Mouse (Mus musculus): Measurements from ENCODE around the gene Olfr1436. TPM values are rescaled to one million over a fixed set of nuclear protein-coding genes. Genes with fewer than 3 reads are reported as not detected.
"Not testable (repeated sequence)": the region's sequence is repeated elsewhere in the genome, so short reads cannot be mapped to it uniquely, and the experiment has no call there.

The Olfr1436 gene
- not detected in 2 replicates for total RNA-seq (2014; rRNA removed)
- polyA plus RNA-seq (2012; rRNA removed), result not detected in 2 replicates

DNA sequence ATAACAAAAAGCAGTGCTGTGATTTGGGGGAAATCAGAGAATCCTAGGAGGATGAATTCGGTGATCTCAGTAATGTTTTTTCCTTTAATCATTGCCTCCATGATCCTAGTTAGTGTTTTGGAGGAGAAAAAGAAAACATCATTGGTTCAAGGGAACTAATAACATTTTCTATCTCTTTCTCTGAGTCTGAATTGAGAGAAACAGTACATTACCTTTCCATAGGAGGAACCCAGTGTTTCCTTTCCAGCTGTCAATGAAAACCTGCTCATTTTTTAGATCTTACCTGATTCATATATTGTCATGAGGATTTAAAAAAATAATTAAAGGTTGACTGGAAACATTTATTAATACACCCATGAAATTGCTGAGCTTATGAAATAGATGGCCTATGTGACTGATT, at the start of gene Olfr1436:
Gene Olfr1436 (minus strand): TSS at position 101 of the 400 bp plus-strand sequence.
- DNase-seq (ENCODE audit: extremely low read depth, low read depth, low spot score); H3K79me2 ChIP-seq (ENCODE audit: control insufficient read depth, insufficient read depth, low read length); H3K27me3 ChIP-seq (ENCODE audit: control insufficient read depth, insufficient read depth, low read length); H3K36me3 ChIP-seq (ENCODE audit: control insufficient read depth, insufficient read depth, low read length); H3K9ac ChIP-seq (ENCODE audit: low read depth, low read length); H3K27ac ChIP-seq (replicated peaks; ENCODE audit: insufficient read depth, low read depth, low read length); H3K4me1 ChIP-seq (ENCODE audit: control insufficient read depth, insufficient read depth, low read length); H3K4me3 ChIP-seq (ENCODE audit: insufficient read depth, low read depth, low read length): not testable (repeated sequence)
- 76% methylated on average over 1 of the region's 1 CpGs for whole genome bisulfite sequencing

GRCm38 (mm10) chr19:12335810-12336209, 36.9 kb upstream of the Olfr1436 start, which contains the start of gene Olfr1438-ps1:
Gene Olfr1438-ps1, minus strand, starts transcription at chr19:12335910.
- Histone ChIP-seq H3K9ac (ENCODE audit: low read depth, low read length) (no peak within 1 kb of the TSS), H3K27ac (replicated peaks; ENCODE audit: insufficient read depth, low read depth, low read length) (no peak within 1 kb of the TSS), H3K4me3 (ENCODE audit: insufficient read depth, low read depth, low read length) (no peak within 1 kb of the TSS), H3K36me3 (ENCODE audit: control insufficient read depth, insufficient read depth, low read length) (no peaks in the 10 kb centered on the region), H3K4me1 (ENCODE audit: control insufficient read depth, insufficient read depth, low read length) (no peaks in the 10 kb centered on the region), H3K79me2 (ENCODE audit: control insufficient read depth, insufficient read depth, low read length) (no peaks in the 10 kb centered on the region), H3K27me3 (ENCODE audit: control insufficient read depth, insufficient read depth, low read length) (no peaks in the 10 kb centered on the region)
- no peak for DNase-seq (ENCODE audit: extremely low read depth, low read depth, low spot score)
- 80% methylated on average over 3 of the region's 3 CpGs for WGBS
- no peak for TF ChIP-seq CTCF (IDR thresholded peaks at IDR 0.05; ENCODE audit: low read depth, low read length)
- TF ChIP-seq POLR2A (IDR thresholded peaks at IDR 0.05; ENCODE audit: extremely low read depth, insufficient read depth, low read length), result no peak

- Histone ChIP-seq H3K27ac (replicated peaks; ENCODE audit: insufficient read depth, low read depth, low read length) (no peak within 1 kb of the TSS), H3K4me1 (ENCODE audit: control insufficient read depth, insufficient read depth, low read length) (no peaks in the 10 kb centered on the region), H3K27me3 (ENCODE audit: control insufficient read depth, insufficient read depth, low read length) (no peaks in the 10 kb centered on the region), H3K4me3 (ENCODE audit: insufficient read depth, low read depth, low read length) (no peak within 1 kb of the TSS), H3K36me3 (ENCODE audit: control insufficient read depth, insufficient read depth, low read length) (no peaks in the 10 kb centered on the region), H3K79me2 (ENCODE audit: control insufficient read depth, insufficient read depth, low read length) (no peaks in the 10 kb centered on the region), H3K9ac (ENCODE audit: low read depth, low read length) (no peak within 1 kb of the TSS)
- WGBS, result 83% methylated on average over 2 of the region's 2 CpGs
- no peak for DNase-seq (ENCODE audit: extremely low read depth, low read depth, low spot score)
- TF ChIP-seq POLR2A (IDR thresholded peaks at IDR 0.05; ENCODE audit: extremely low read depth, insufficient read depth, low read length) (no peak), CTCF (IDR thresholded peaks at IDR 0.05; ENCODE audit: low read depth, low read length) (no peak)
These were observed 26.1 kb upstream of the Olfr1436 start, which contains the start of gene Olfr1437 for GRCm38 (mm10) chr19:12325001-12325400. Gene Olfr1437, minus strand, starts transcription at chr19:12325101.

DNA sequence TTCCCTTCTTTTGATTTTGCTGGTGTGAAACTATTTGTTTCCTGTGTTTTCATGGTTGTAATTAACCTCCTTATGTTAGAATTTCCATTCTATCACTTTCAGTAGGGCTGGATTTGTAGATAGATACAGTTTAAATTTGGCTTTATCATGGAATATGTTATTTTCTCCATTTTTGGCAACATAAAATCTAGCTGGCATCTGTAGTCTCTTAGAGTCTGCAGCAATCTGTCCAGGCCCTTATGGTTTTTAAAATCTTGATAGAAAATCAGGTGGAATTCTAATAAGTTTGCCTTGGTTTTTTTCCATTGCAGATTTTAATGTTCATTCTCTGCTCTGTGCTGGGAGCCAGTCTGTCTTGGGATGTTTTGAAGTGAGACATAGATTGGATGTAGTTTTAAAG, 6.0 kb downstream of the Olfr1436 start:
- Histone ChIP-seq H3K4me3 (ENCODE audit: insufficient read depth, low read depth, low read length) (no peak overlapping the region), H3K79me2 (ENCODE audit: control insufficient read depth, insufficient read depth, low read length) (no peaks in the 10 kb centered on the region), H3K4me1 (ENCODE audit: control insufficient read depth, insufficient read depth, low read length) (no peaks in the 10 kb centered on the region), H3K9ac (ENCODE audit: low read depth, low read length) (no peak overlapping the region), H3K36me3 (ENCODE audit: control insufficient read depth, insufficient read depth, low read length) (no peaks in the 10 kb centered on the region), H3K27ac (replicated peaks; ENCODE audit: insufficient read depth, low read depth, low read length) (no peak overlapping the region), H3K27me3 (ENCODE audit: control insufficient read depth, insufficient read depth, low read length) (no peaks in the 10 kb centered on the region)
- TF ChIP-seq CTCF (IDR thresholded peaks at IDR 0.05; ENCODE audit: low read depth, low read length), result no peak
- no peak for TF ChIP-seq POLR2A (IDR thresholded peaks at IDR 0.05; ENCODE audit: extremely low read depth, insufficient read depth, low read length)
- DNase-seq (ENCODE audit: extremely low read depth, low read depth, low spot score), result no peak

- DNase-seq (ENCODE audit: extremely low read depth, low read depth, low spot score), result no peak
- Histone ChIP-seq H3K27ac (replicated peaks; ENCODE audit: insufficient read depth, low read depth, low read length) (no peak within 1 kb of the TSS), H3K36me3 (ENCODE audit: control insufficient read depth, insufficient read depth, low read length) (no peaks in the 10 kb centered on the region), H3K9ac (ENCODE audit: low read depth, low read length) (no peak within 1 kb of the TSS), H3K4me3 (ENCODE audit: insufficient read depth, low read depth, low read length) (no peak within 1 kb of the TSS), H3K27me3 (ENCODE audit: control insufficient read depth, insufficient read depth, low read length) (no peaks in the 10 kb centered on the region), H3K79me2 (ENCODE audit: control insufficient read depth, insufficient read depth, low read length) (no peaks in the 10 kb centered on the region), H3K4me1 (ENCODE audit: control insufficient read depth, insufficient read depth, low read length) (no peaks in the 10 kb centered on the region)
- WGBS, result 65% methylated on average over 2 of the region's 2 CpGs
- TF ChIP-seq CTCF (IDR thresholded peaks at IDR 0.05; ENCODE audit: low read depth, low read length) (no peak), POLR2A (IDR thresholded peaks at IDR 0.05; ENCODE audit: extremely low read depth, insufficient read depth, low read length) (no peak)
These were observed 19.4 kb downstream of the Olfr1436 start, which contains the start of gene Olfr1434 for GRCm38 (mm10) chr19:12279554-12279953. Gene Olfr1434, plus strand, starts transcription at chr19:12279854.

DNA sequence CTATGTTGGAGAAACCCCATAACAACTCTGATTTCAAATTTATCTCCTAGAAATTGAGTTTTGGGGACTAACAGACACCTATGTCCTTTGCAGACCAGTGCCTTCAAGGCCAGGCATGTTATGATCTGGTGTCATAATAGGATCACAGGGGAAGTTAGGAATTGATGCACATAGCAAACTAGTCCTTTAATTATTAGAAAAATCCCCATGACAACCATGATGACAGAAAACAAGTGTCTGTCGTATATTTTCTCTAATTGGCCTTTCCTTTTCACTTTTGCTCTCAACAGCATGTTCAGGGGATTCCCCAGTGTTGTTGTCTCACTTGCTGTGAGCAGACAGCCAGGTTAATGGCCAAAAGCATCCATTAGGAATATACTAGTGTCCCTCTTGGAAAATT, 38.2 kb downstream of the Olfr1436 start, which contains the start of gene Olfr235:
Gene Olfr235 (plus strand): TSS at position 301 of the 400 bp plus-strand sequence.
- Histone ChIP-seq H3K27ac (replicated peaks; ENCODE audit: insufficient read depth, low read depth, low read length) (no peak within 1 kb of the TSS), H3K79me2 (ENCODE audit: control insufficient read depth, insufficient read depth, low read length) (no peaks in the 10 kb centered on the region), H3K4me3 (ENCODE audit: insufficient read depth, low read depth, low read length) (no peak within 1 kb of the TSS), H3K4me1 (ENCODE audit: control insufficient read depth, insufficient read depth, low read length) (no peaks in the 10 kb centered on the region), H3K36me3 (ENCODE audit: control insufficient read depth, insufficient read depth, low read length) (no peaks in the 10 kb centered on the region), H3K9ac (ENCODE audit: low read depth, low read length) (no peak within 1 kb of the TSS), H3K27me3 (ENCODE audit: control insufficient read depth, insufficient read depth, low read length) (no peaks in the 10 kb centered on the region)
- WGBS, result 53% methylated on average over 1 of the region's 1 CpGs
- TF ChIP-seq CTCF (IDR thresholded peaks at IDR 0.05; ENCODE audit: low read depth, low read length) (no peak), POLR2A (IDR thresholded peaks at IDR 0.05; ENCODE audit: extremely low read depth, insufficient read depth, low read length) (no peak)
- no peak for DNase-seq (ENCODE audit: extremely low read depth, low read depth, low spot score)

Other genes with a start within 250 kb of the Olfr1436 start
- not detected in 2 replicates for gene Olfr1424, start 236.4 kb downstream of the Olfr1436 start, total RNA-seq (2014; rRNA removed)
- gene Olfr1424, start 236.4 kb downstream of the Olfr1436 start, polyA plus RNA-seq (2012; rRNA removed), result not detected in 2 replicates
- gene Olfr1425, start 221.4 kb downstream of the Olfr1436 start, total RNA-seq (2014; rRNA removed), result not detected in 2 replicates
- not detected in 2 replicates for gene Olfr1425, start 221.4 kb downstream of the Olfr1436 start, polyA plus RNA-seq (2012; rRNA removed)
- not detected in 2 replicates for gene Olfr1426, start 207.1 kb downstream of the Olfr1436 start, total RNA-seq (2014; rRNA removed)
- not detected in 2 replicates for gene Olfr1426, start 207.1 kb downstream of the Olfr1436 start, polyA plus RNA-seq (2012; rRNA removed)
- gene Olfr1427, start 195.8 kb downstream of the Olfr1436 start, total RNA-seq (2014; rRNA removed), result not detected in 2 replicates
- gene Olfr1427, start 195.8 kb downstream of the Olfr1436 start, polyA plus RNA-seq (2012; rRNA removed), result not detected in 2 replicates
- not detected in 2 replicates for gene Olfr1428, start 183.2 kb downstream of the Olfr1436 start, total RNA-seq (2014; rRNA removed)
- gene Olfr1428, start 183.2 kb downstream of the Olfr1436 start, polyA plus RNA-seq (2012; rRNA removed), result not detected in 2 replicates
- gene Olfr76, start 175.9 kb downstream of the Olfr1436 start, total RNA-seq (2014; rRNA removed), result not detected in 2 replicates
- gene Olfr76, start 175.9 kb downstream of the Olfr1436 start, polyA plus RNA-seq (2012; rRNA removed), result not detected in 2 replicates
- gene Olfr1555-ps1, start 129.0 kb downstream of the Olfr1436 start, total RNA-seq (2014; rRNA removed), result not detected in 2 replicates
- gene Olfr1555-ps1, start 129.0 kb downstream of the Olfr1436 start, polyA plus RNA-seq (2012; rRNA removed), result not detected in 2 replicates
- not detected in 2 replicates for gene Olfr1431, start 98.5 kb downstream of the Olfr1436 start, total RNA-seq (2014; rRNA removed)
- gene Olfr1431, start 98.5 kb downstream of the Olfr1436 start, polyA plus RNA-seq (2012; rRNA removed), result not detected in 2 replicates
- not detected in 2 replicates for gene Olfr1432, start 66.5 kb downstream of the Olfr1436 start, total RNA-seq (2014; rRNA removed)
- gene Olfr1432, start 66.5 kb downstream of the Olfr1436 start, polyA plus RNA-seq (2012; rRNA removed), result not detected in 2 replicates
- not detected in 2 replicates for gene Olfr262, start 57.5 kb downstream of the Olfr1436 start, total RNA-seq (2014; rRNA removed)
- gene Olfr262, start 57.5 kb downstream of the Olfr1436 start, polyA plus RNA-seq (2012; rRNA removed), result not detected in 2 replicates
- not detected in 2 replicates for gene Olfr235, start 38.1 kb downstream of the Olfr1436 start, total RNA-seq (2014; rRNA removed)
- not detected in 2 replicates for gene Olfr235, start 38.1 kb downstream of the Olfr1436 start, polyA plus RNA-seq (2012; rRNA removed)
- not detected in 2 replicates for gene Olfr1434, start 19.3 kb downstream of the Olfr1436 start, total RNA-seq (2014; rRNA removed)
- gene Olfr1434, start 19.3 kb downstream of the Olfr1436 start, polyA plus RNA-seq (2012; rRNA removed), result not detected in 2 replicates
- gene Olfr1437, start 26.0 kb upstream of the Olfr1436 start, total RNA-seq (2014; rRNA removed), result not detected in 2 replicates
- gene Olfr1437, start 26.0 kb upstream of the Olfr1436 start, polyA plus RNA-seq (2012; rRNA removed), result not detected in 2 replicates
- gene Olfr1438-ps1, start 36.8 kb upstream of the Olfr1436 start, total RNA-seq (2014; rRNA removed), result not detected in 2 replicates
- gene Olfr1438-ps1, start 36.8 kb upstream of the Olfr1436 start, polyA plus RNA-seq (2012; rRNA removed), result not detected in 2 replicates
- gene Olfr1440, start 88.1 kb upstream of the Olfr1436 start, total RNA-seq (2014; rRNA removed), result not detected in 2 replicates
- not detected in 2 replicates for gene Olfr1440, start 88.1 kb upstream of the Olfr1436 start, polyA plus RNA-seq (2012; rRNA removed)
- gene Olfr1441, start 118.3 kb upstream of the Olfr1436 start, total RNA-seq (2014; rRNA removed), result not detected in 2 replicates
- not detected in 2 replicates for gene Olfr1441, start 118.3 kb upstream of the Olfr1436 start, polyA plus RNA-seq (2012; rRNA removed)
- gene Pfpl, start 128.8 kb upstream of the Olfr1436 start, total RNA-seq (2014; rRNA removed), result not detected in 2 replicates
- gene Pfpl, start 128.8 kb upstream of the Olfr1436 start, polyA plus RNA-seq (2012; rRNA removed), result not detected in 2 replicates
- 27.1 and 30.9 TPM in 2 replicates for gene Mpeg1, start 161.6 kb upstream of the Olfr1436 start, total RNA-seq (2014; rRNA removed)
- gene Mpeg1, start 161.6 kb upstream of the Olfr1436 start, polyA plus RNA-seq (2012; rRNA removed), result 6.1 and 7.4 TPM in 2 replicates
- 1.8 and 3.8 TPM in 2 replicates for gene Dtx4, start 202.3 kb upstream of the Olfr1436 start, total RNA-seq (2014; rRNA removed)
- gene Dtx4, start 202.3 kb upstream of the Olfr1436 start, polyA plus RNA-seq (2012; rRNA removed), result 6.5 and 7.2 TPM in 2 replicates
- 2.3 and 2.4 TPM in 2 replicates for gene Fam111a, start 246.6 kb upstream of the Olfr1436 start, total RNA-seq (2014; rRNA removed)
- gene Fam111a, start 246.6 kb upstream of the Olfr1436 start, polyA plus RNA-seq (2012; rRNA removed), result 0.12 and 0.24 TPM in 2 replicates

Measured in liver, adult 2 months (tissue).